Mouse (Mus musculus) midbrain, postnatal 0 days (tissue): ENCODE measurements around the gene Rlbp1. TPM values are rescaled to one million over a fixed set of nuclear protein-coding genes. Genes with fewer than 3 reads are reported as not detected.
A peak's percentile ranks its signal among the peaks of the same experiment; 100 is the strongest.

ENCODE experiments used
- ATAC-seq: fragments of 200-750 bp; cut with Nextera tagmentation; 2 replicates; pipeline ENCODE4 v1.8.0; 2017; ENCODE audit warnings: moderate number of reproducible peaks, mild to moderate bottlenecking, moderate TSS enrichment, moderate library complexity; ENCODE audit not compliant: low FRiP score
- DNase-seq: peaks from one replicate; pipeline ENCODE4 v3.0.0-alpha.2; 2015; ENCODE audit warnings: low spot score
- H3K27ac ChIP-seq: fragments of 300-500 bp; sonication (generic); 2 replicates; pipeline ENCODE4 v1.5.1; 2014; ENCODE audit warnings: low read depth, mild to moderate bottlenecking, low read length, mixed read lengths
- H3K27me3 ChIP-seq: fragments of 300-500 bp; sonication (generic); 2 replicates; pipeline ENCODE4 v1.6.1; 2014; ENCODE audit warnings: low read length, control low read depth, mixed read lengths; ENCODE audit not compliant: insufficient read depth
- H3K36me3 ChIP-seq: fragments of 300-500 bp; sonication (generic); 2 replicates; pipeline ENCODE4 v1.6.1; 2014; ENCODE audit warnings: low read length, control low read depth, mixed read lengths; ENCODE audit not compliant: insufficient read depth
- H3K4me1 ChIP-seq: fragments of 300-500 bp; sonication (generic); 2 replicates; pipeline ENCODE4 v1.6.1; 2014; ENCODE audit warnings: mild to moderate bottlenecking, control low read depth, antibody characterized with exemption, low read length, mixed read lengths; ENCODE audit not compliant: insufficient read depth
- H3K4me2 ChIP-seq: fragments of 300-500 bp; sonication (generic); 2 replicates; pipeline ENCODE4 v1.6.1; 2014; ENCODE audit warnings: low read depth, mild to moderate bottlenecking, low read length, mixed read lengths; ENCODE audit not compliant: poor library complexity, severe bottlenecking
- H3K4me3 ChIP-seq: fragments of 300-500 bp; sonication (generic); 2 replicates; pipeline ENCODE4 v1.5.1; 2014; ENCODE audit warnings: low read depth, mild to moderate bottlenecking, low read length, moderate library complexity
- H3K9ac ChIP-seq: fragments of 300-500 bp; sonication (generic); replicated peaks from 2 replicates; pipeline ENCODE4 v1.6.1; 2014; ENCODE audit warnings: mild to moderate bottlenecking, low read length, moderate library complexity, mixed read lengths; ENCODE audit not compliant: poor library complexity, severe bottlenecking
- H3K9me3 ChIP-seq: fragments of 300-500 bp; sonication (generic); 2 replicates; pipeline ENCODE4 v1.6.1; 2016; ENCODE audit warnings: low read length, control low read depth
- CTCF ChIP-seq: IDR thresholded peaks from 2 replicates; pipeline ENCODE4 v1.5.1; 2016; ENCODE audit warnings: antibody characterized with exemption, mild to moderate bottlenecking
- WGBS: fragments of 180-500 bp; shearing (Covaris S2); extraction: QIAGEN DNeasy Blood & Tissue Kit; methylation state at CpG from one replicate; pipeline ENCODE4 v1.1.7; 2014; 5-methylcytosine and 5-hydroxymethylcytosine counted together
- polyA plus RNA-seq: library from polyadenylated mRNA; unstranded; fragments of >200 nt; fragmentation: Nextera tagmentation; extraction: Ambion mirVana; gene quantifications from 2 replicates; pipeline ENCODE4 v1.2.1, GENCODE M21; 2015
- total RNA-seq: library from RNA; depleted of rRNA; stranded (reverse); fragments of >200 nt; gene quantifications from 2 replicates; pipeline ENCODE4 v1.2.3, GENCODE M21; 2014

Gene Rlbp1
- total and polyA plus RNA-seq, 2 experiments from 2014 or later = 8.4 to 10.6 TPM

GRCm38 (mm10) chr7:79362208-79362607 lies 24.6 kb downstream of the Rlbp1 start:
- 50% methylated on average over 8 of the region's 8 CpGs for WGBS
- Histone ChIP-seq H3K27me3 (no peaks in the 10 kb centered on the region), H3K4me2 (no peak overlapping the region), H3K9ac (no peak overlapping the region), H3K36me3 (peaks cover 9% of the 10 kb centered on the region; the same call in 1 of the 2 replicates), H3K27ac (peak overlapping the region; percentile 67), H3K4me1 (no peaks in the 10 kb centered on the region), H3K4me3 (no peak overlapping the region), H3K9me3 (no peaks in the 10 kb centered on the region)
- TF ChIP-seq CTCF = no peak
- ATAC-seq (peak; percentile 91), DNase-seq (peak; percentile 85)

- WGBS = 75% methylated on average over 11 of the region's 11 CpGs
- Histone ChIP-seq H3K4me2 (no peak overlapping the region), H3K9ac (no peak overlapping the region), H3K36me3 (peaks cover 19% of the 10 kb centered on the region), H3K4me3 (no peak overlapping the region), H3K27me3 (no peaks in the 10 kb centered on the region), H3K9me3 (no peaks in the 10 kb centered on the region), H3K27ac (0 out of 2 replicates have a peak overlapping the region, but pooled peaks have one; percentile 0), H3K4me1 (no peaks in the 10 kb centered on the region)
- ATAC-seq (no peak), DNase-seq (no peak)
- no peak for TF ChIP-seq CTCF
Observed at GRCm38 (mm10) chr7:79360056-79360455, 26.8 kb downstream of the Rlbp1 start.

- 63% methylated on average over 3 of the region's 3 CpGs for WGBS
- no peaks in the 10 kb centered on the region for H3K27me3 ChIP-seq
- TF ChIP-seq CTCF = no peak
- peaks cover 26% of the 10 kb centered on the region for H3K36me3 ChIP-seq
- DNase-seq = no peak
- H3K9me3 ChIP-seq = no peaks in the 10 kb centered on the region
- no peaks in the 10 kb centered on the region for H3K4me1 ChIP-seq
- H3K27ac ChIP-seq = no peak overlapping the region
- H3K9ac ChIP-seq = no peak overlapping the region
- no peak overlapping the region for H3K4me2 ChIP-seq
- no peak for ATAC-seq
- H3K4me3 ChIP-seq = no peak overlapping the region
Observed at GRCm38 (mm10) chr7:79359183-79359435, 27.7 kb downstream of the Rlbp1 start.

GRCm38 (mm10) chr7:79358350-79359182 lies 28.3 kb downstream of the Rlbp1 start:
- DNase-seq (no peak), ATAC-seq (no peak)
- Histone ChIP-seq H3K4me3 (no peak overlapping the region), H3K9ac (no peak overlapping the region), H3K4me1 (no peaks in the 10 kb centered on the region), H3K9me3 (no peaks in the 10 kb centered on the region), H3K27me3 (no peaks in the 10 kb centered on the region), H3K36me3 (peaks cover 30% of the 10 kb centered on the region), H3K4me2 (no peak overlapping the region), H3K27ac (no peak overlapping the region)
- TF ChIP-seq CTCF = no peak
- 77% methylated on average over 15 of the region's 15 CpGs for WGBS

GRCm38 (mm10) chr7:79349738-79350386 lies 37.0 kb downstream of the Rlbp1 start:
- Histone ChIP-seq H3K9me3 (no peaks in the 10 kb centered on the region), H3K27me3 (no peaks in the 10 kb centered on the region), H3K4me1 (no peaks in the 10 kb centered on the region; the same call in 1 of the 2 replicates), H3K4me2 (no peak overlapping the region), H3K36me3 (peaks cover 32% of the 10 kb centered on the region), H3K27ac (no peak overlapping the region), H3K9ac (no peak overlapping the region), H3K4me3 (no peak overlapping the region)
- DNase-seq = peak; percentile 90
- peak; percentile 71 for ATAC-seq
- 39% methylated on average over 12 of the region's 12 CpGs for WGBS
- TF ChIP-seq CTCF = peak; percentile 99

GRCm38 (mm10) chr7:79348816-79349215 lies 38.0 kb downstream of the Rlbp1 start:
- no peaks in the 10 kb centered on the region; the same call in 1 of the 2 replicates for H3K4me1 ChIP-seq
- no peaks in the 10 kb centered on the region for H3K9me3 ChIP-seq
- DNase-seq = no peak
- no peak overlapping the region for H3K4me3 ChIP-seq
- WGBS = 84% methylated on average over 8 of the region's 8 CpGs
- ATAC-seq = no peak
- no peak overlapping the region for H3K4me2 ChIP-seq
- H3K9ac ChIP-seq = no peak overlapping the region
- no peak for TF ChIP-seq CTCF
- H3K27me3 ChIP-seq = no peaks in the 10 kb centered on the region
- H3K36me3 ChIP-seq = peaks cover 24% of the 10 kb centered on the region
- no peak overlapping the region for H3K27ac ChIP-seq
